Mouse (Mus musculus) megakaryocyte, embryonic 14.5 days (primary cell): Measurements from ENCODE around the gene Hgf.

Experiments used
- FLI1 ChIP-seq: IDR thresholded peaks from 2 replicates; pipeline ENCODE4 v1.6.1; 2012; ENCODE audit warnings: low read length, inconsistent platforms, mixed read lengths
- GATA1 ChIP-seq: IDR thresholded peaks from 3 replicates; pipeline ENCODE4 v1.6.1; 2012; ENCODE audit warnings: mixed read lengths, low read length, inconsistent platforms, borderline replicate concordance

DNA sequence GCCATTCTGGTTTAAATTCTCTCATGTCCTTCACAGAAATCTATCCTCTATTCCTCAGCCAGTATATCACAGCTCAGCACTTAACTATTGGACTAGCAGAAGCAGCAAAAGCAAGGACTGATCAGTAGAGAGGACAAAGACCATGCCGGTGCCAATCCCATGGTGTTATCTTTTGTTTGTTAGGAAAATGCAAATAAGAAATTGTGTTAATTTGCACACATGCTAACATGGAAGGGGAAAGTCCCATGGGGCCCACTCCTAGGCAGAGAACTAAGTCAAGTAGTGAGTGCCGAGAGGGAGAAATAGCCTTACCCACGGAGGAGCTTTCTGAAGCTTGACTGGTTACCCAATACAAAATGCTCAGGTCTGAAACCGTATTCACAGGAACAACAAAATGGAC is 42.4 kb downstream of the Hgf start:
- TF ChIP-seq GATA1 = no peak
- no peak for TF ChIP-seq FLI1
